Mouse (Mus musculus): ENCODE measurements around the gene Pla2g3. TPM values are rescaled to one million over a fixed set of nuclear protein-coding genes. Genes with fewer than 3 reads are reported as not detected.

Gene Pla2g3
- polyA plus RNA-seq, 1 experiment from 2014 or later, result 0.22 TPM

GRCm38 (mm10) chr11:3516121-3516520 lies 28.0 kb downstream of the Pla2g3 start:
- peak overlapping the region; percentile 60; the same call in 1 of the 2 replicates for H3K4me3 ChIP-seq
- H3K27ac ChIP-seq, result no peak overlapping the region
- ATAC-seq (ENCODE audit: low FRiP score, low read depth), result no peak
- 78% methylated on average over 5 of the region's 5 CpGs for WGBS
- H3K9ac ChIP-seq, result no peak overlapping the region; the same call in 1 of the 2 replicates
- peaks cover 28% of the 10 kb centered on the region for H3K27me3 ChIP-seq
- peaks cover 29% of the 10 kb centered on the region for H3K4me1 ChIP-seq
- peaks cover 24% of the 10 kb centered on the region for H3K36me3 ChIP-seq
- H3K4me2 ChIP-seq (replicated peaks), result peak overlapping the region; percentile 77
- no peaks in the 10 kb centered on the region for H3K9me3 ChIP-seq

DNA sequence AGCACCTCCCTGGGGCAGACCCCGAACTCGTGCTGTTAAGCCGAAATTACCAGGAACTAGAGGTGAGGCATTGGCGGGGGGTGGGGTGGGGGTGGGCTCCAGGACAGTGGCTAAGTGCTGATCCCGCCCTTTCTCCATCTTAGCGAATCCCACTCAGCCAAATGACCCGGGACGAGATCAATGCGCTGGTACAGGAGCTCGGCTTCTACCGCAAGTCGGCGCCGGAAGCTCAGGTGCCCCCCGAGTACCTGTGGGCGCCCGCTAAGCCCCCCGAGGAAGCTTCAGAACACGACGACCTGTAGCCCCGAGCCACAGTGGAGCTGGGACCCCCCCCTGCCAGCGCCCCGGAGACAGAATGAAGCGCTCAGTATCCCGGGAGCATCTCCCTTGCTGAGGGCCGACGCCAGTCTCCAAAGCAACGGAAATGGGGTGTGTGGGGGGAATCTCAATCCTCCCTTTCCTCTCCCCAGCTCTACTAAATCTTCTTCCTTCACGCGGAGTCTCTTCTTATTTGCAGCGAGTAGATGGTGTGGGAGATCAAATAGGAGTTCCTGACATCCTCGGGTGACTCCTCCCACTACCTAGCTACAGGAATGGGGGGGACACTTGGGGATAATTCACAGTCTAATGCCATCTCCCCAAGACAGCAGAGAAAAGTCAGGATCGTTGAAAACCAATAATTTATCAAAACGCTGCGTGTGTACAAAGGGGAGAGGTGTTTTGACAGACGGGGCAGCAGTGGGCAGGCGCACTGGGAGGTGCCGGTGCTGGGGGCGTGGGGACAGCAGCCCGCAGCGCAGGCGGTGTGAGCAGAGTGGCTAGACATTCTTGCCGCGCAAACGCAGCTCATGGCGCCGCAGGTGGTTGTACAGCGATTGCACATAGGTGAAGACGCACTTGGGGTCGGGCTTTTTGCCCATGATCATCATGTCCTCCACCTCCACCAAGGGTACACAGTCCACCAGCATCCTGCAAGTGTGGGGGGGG lies 29.1 kb downstream of the Pla2g3 start:
- H3K27me3 ChIP-seq, result peaks cover 28% of the 10 kb centered on the region
- H3K4me2 ChIP-seq (replicated peaks), result peak overlapping the region; percentile 77
- peaks cover 29% of the 10 kb centered on the region for H3K4me1 ChIP-seq
- H3K27ac ChIP-seq, result no peak overlapping the region
- no peaks in the 10 kb centered on the region for H3K9me3 ChIP-seq
- WGBS, result 1% methylated on average over 50 of the region's 50 CpGs
- H3K9ac ChIP-seq, result peak overlapping the region; percentile 50
- H3K4me3 ChIP-seq, result peak overlapping the region; percentile 60
- peak; percentile 12; the same call in 1 of the 2 replicates for ATAC-seq (ENCODE audit: low FRiP score, low read depth)
- H3K36me3 ChIP-seq, result peaks cover 34% of the 10 kb centered on the region

DNA sequence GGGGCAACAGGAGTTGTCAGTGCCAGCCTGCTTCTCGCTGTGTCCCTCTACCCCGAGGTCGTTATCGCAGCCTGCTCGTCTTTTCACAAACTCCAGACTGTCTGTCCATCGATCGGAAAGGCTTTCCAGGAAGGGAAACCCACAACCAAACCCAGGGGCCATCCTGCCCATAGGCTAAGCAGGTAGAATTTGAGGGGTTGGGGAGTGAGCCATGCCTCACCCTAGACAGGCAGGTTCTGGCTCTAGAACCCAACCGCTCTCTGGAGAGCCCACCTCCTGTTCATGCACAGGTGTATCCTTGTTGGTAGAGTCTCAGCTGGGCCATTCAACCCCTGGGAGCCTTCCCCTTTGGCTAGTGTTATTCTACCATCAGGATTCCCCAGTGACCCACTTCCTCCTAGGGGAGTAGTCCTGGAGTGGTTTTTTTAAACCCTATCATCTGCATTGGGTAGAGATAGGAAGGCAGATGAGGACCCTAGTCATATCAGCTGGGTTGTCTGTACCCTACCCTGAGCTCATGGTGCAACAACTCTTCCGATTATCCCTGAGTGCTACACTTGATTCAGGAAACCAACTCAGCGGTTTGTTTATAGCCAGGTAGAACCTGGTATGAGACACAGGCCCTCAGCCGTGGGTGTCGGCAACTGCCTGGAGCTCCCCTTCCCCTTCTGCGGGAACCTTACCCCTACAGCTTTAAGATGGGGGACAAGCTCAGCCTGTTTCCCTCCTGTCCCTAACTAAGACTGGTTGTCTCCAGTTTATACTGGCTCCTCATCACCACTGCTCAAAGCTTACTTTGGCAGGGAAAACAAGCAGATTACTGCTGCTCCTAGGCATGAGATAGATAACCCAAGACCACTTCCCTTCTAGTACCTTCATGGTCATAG lies 30.0 kb downstream of the Pla2g3 start:
- H3K27ac ChIP-seq, result no peak overlapping the region
- H3K4me1 ChIP-seq, result peaks cover 29% of the 10 kb centered on the region
- H3K4me3 ChIP-seq, result peak overlapping the region; percentile 60
- H3K9me3 ChIP-seq, result no peaks in the 10 kb centered on the region
- WGBS, result 56% methylated on average over 13 of the region's 13 CpGs
- H3K27me3 ChIP-seq, result peaks cover 28% of the 10 kb centered on the region
- no peak for ATAC-seq (ENCODE audit: low FRiP score, low read depth)
- H3K4me2 ChIP-seq (replicated peaks), result peak overlapping the region; percentile 77
- peaks cover 43% of the 10 kb centered on the region for H3K36me3 ChIP-seq
- no peak overlapping the region; the same call in 1 of the 2 replicates for H3K9ac ChIP-seq

- 69% methylated on average over 4 of the region's 4 CpGs for WGBS
- ATAC-seq (ENCODE audit: low FRiP score, low read depth), result no peak
- Histone ChIP-seq H3K4me1 (peaks cover 29% of the 10 kb centered on the region), H3K27me3 (peaks cover 28% of the 10 kb centered on the region), H3K36me3 (peaks cover 54% of the 10 kb centered on the region), H3K27ac (no peak overlapping the region), H3K4me3 (no peak overlapping the region), H3K4me2 (replicated peaks) (no peak overlapping the region), H3K9me3 (no peaks in the 10 kb centered on the region), H3K9ac (no peak overlapping the region)
Observed at GRCm38 (mm10) chr11:3519051-3519726, 31.1 kb downstream of the Pla2g3 start.

DNA sequence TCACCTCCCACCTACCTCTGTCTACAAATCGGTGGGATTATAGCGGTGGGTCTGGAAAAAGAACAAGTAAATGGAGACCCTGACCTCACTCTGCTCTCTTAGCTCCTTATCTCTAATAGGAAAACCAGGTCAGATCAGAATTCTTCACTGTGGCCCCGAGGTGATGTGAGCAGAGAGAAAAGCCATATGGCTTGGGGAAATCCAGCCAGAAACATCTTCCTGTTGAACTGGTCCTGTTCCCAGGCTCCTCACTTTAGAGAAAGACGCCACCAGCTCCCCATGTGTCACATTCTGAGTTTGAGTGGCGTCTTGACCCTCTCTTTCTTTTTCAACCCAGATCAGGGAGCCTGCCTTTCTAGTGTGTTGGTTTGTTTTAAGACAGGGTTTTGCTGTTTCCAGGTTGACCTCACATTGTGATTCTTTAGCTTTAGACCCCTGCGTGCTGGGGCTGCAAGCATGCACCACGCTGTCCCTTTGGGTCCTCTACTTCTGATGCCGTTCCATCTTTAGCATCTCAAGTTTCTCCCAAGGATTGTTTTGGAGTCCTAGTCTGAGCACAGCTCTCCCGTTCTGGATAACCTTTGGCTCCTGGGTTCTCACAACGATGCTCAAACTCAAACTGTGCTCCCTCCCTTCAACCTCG lies 31.8 kb downstream of the Pla2g3 start:
- Histone ChIP-seq H3K9me3 (no peaks in the 10 kb centered on the region), H3K27me3 (peaks cover 28% of the 10 kb centered on the region), H3K36me3 (peaks cover 60% of the 10 kb centered on the region), H3K4me2 (replicated peaks) (no peak overlapping the region), H3K9ac (no peak overlapping the region), H3K27ac (no peak overlapping the region), H3K4me1 (peaks cover 29% of the 10 kb centered on the region), H3K4me3 (no peak overlapping the region)
- 83% methylated on average over 11 of the region's 11 CpGs for WGBS
- no peak for ATAC-seq (ENCODE audit: low FRiP score, low read depth)

DNA sequence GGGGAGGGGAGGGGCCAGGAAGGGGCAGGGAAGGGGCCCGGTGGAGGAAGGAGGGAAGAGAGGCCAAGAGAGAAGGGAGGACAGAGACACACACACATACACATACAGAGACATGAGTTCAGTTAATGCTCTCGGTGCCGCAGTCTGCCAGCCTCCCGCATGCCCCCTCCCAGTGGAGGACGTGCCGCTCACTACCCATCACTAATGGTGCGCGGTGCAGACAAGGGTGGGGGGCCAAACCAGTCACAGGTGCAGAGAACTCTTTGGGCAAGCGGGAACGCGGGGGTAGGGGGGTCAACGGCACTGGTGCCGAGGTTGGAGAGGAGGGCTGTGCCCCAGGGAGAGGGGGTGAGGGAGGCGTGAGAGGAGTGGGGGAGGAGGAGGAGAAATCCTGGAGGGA lies 32.8 kb downstream of the Pla2g3 start:
- Histone ChIP-seq H3K4me1 (peaks cover 21% of the 10 kb centered on the region), H3K9me3 (no peaks in the 10 kb centered on the region), H3K27me3 (peaks cover 22% of the 10 kb centered on the region), H3K4me2 (replicated peaks) (no peak overlapping the region), H3K9ac (no peak overlapping the region), H3K27ac (no peak overlapping the region), H3K36me3 (peaks cover 71% of the 10 kb centered on the region), H3K4me3 (no peak overlapping the region)
- ATAC-seq (ENCODE audit: low FRiP score, low read depth), result no peak
- 83% methylated on average over 13 of the region's 14 CpGs for WGBS

DNA sequence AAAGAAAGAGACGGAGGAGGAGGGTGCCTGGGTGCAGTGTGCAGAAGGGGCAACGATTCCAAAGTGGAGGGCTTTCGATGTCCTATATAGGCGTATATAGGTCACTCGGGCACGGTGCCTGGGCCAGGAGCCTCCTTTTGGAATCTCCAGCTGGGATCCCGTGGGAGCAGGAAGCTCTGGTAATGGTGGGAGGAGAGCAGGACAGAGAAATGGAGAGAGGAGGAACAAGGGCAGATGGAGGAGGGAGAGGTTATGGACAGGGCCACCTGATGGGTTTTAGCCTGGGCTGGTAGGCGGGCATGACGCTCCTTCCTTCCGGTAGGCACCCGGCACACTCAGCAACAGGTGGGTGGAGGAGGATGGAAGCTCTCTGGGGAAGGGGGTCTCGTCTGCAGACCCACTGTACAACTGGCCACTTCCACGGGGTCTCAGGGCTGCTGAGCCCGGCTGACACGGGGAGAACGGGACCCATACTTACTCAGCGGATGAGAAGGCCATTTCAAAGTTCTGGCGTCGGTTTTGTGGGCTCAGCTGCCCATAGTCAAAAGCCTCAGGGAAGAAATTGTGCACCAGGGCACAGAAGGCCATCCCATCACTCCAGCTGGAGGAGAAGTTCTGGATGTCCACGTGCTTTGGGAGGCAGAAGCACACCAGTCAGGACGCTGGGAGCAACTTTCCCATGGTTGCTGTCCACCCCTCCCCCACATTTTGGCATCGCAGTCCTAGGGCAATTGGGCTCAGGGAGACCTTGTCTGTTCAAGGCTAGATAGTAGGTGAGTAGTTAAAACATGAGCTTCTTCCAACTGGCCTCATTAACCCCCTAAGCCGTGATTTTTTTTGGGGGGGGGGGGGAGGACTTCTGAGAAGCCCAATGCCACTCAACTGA lies 33.5 kb downstream of the Pla2g3 start:
- H3K9me3 ChIP-seq, result no peaks in the 10 kb centered on the region
- H3K4me2 ChIP-seq (replicated peaks), result no peak overlapping the region
- no peak overlapping the region for H3K27ac ChIP-seq
- H3K4me3 ChIP-seq, result no peak overlapping the region
- no peak overlapping the region for H3K9ac ChIP-seq
- H3K27me3 ChIP-seq, result peaks cover 15% of the 10 kb centered on the region
- no peak for ATAC-seq (ENCODE audit: low FRiP score, low read depth)
- H3K4me1 ChIP-seq, result peaks cover 15% of the 10 kb centered on the region
- 86% methylated on average over 23 of the region's 23 CpGs for WGBS
- peaks cover 78% of the 10 kb centered on the region for H3K36me3 ChIP-seq

- H3K27me3 ChIP-seq, result peaks cover 7% of the 10 kb centered on the region
- H3K36me3 ChIP-seq, result peaks cover 86% of the 10 kb centered on the region
- peaks cover 6% of the 10 kb centered on the region for H3K4me1 ChIP-seq
- no peak overlapping the region for H3K4me2 ChIP-seq (replicated peaks)
- H3K9me3 ChIP-seq, result no peaks in the 10 kb centered on the region
- no peak overlapping the region for H3K27ac ChIP-seq
- H3K4me3 ChIP-seq, result no peak overlapping the region
- ATAC-seq (ENCODE audit: low FRiP score, low read depth), result no peak
- 94% methylated on average over 17 of the region's 17 CpGs for WGBS
- no peak overlapping the region for H3K9ac ChIP-seq
Observed at GRCm38 (mm10) chr11:3522285-3523000, 34.4 kb downstream of the Pla2g3 start.

DNA sequence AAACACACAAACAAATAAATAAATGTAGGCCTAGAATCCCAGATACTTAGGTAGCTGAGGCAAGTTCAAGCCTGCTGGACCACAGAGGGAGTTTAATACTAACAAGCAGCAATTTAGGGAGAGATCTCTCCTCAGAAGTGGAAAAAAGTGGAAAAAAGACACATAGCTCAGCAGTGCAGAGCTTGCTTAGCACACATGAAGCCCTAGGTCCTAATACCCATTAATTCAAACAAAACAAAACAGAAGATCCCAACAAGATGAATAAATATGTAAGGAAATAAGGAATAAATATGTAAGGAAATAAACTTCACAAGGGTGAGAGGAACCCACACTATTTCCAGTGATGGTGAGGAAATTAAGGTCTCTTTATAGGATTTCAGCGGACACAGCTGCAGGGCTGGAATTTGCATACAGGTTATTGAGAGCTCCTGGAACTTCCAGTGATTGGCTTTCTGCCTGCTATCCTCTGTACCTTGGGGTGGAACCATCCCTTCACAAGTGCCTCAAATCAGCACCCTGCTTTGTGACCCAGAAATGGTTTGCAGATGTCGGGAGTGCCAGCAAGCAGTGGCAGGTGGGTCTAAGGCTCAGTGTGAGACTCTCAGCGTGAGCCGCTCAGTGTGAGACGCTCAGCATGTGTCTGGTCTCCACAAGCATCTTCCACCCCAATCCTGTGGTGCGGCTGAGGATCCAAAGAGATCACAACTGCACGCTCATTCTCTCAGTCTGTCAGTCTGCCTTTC lies 35.9 kb downstream of the Pla2g3 start:
- no peak overlapping the region for H3K4me2 ChIP-seq (replicated peaks)
- ATAC-seq (ENCODE audit: low FRiP score, low read depth), result no peak
- no peak overlapping the region for H3K27ac ChIP-seq
- no peak overlapping the region for H3K4me3 ChIP-seq
- H3K9me3 ChIP-seq, result no peaks in the 10 kb centered on the region
- no peaks in the 10 kb centered on the region for H3K27me3 ChIP-seq
- H3K9ac ChIP-seq, result no peak overlapping the region
- peaks cover 99% of the 10 kb centered on the region for H3K36me3 ChIP-seq
- 82% methylated on average over 7 of the region's 7 CpGs for WGBS
- no peaks in the 10 kb centered on the region for H3K4me1 ChIP-seq

GRCm38 (mm10) chr11:3525560-3525959 lies 37.5 kb downstream of the Pla2g3 start:
- no peak overlapping the region for H3K9ac ChIP-seq
- no peak overlapping the region for H3K4me2 ChIP-seq (replicated peaks)
- H3K36me3 ChIP-seq, result peaks cover 99% of the 10 kb centered on the region
- H3K27ac ChIP-seq, result no peak overlapping the region
- no peaks in the 10 kb centered on the region for H3K9me3 ChIP-seq
- ATAC-seq (ENCODE audit: low FRiP score, low read depth), result peak; percentile 14; the same call in 1 of the 2 replicates
- H3K4me1 ChIP-seq, result no peaks in the 10 kb centered on the region
- no peaks in the 10 kb centered on the region for H3K27me3 ChIP-seq
- 82% methylated on average over 4 of the region's 4 CpGs for WGBS
- no peak overlapping the region for H3K4me3 ChIP-seq
